Mouse (Mus musculus) frontal cortex, adult 2 months (tissue): ENCODE data around the gene Galk1. TPM values are rescaled to one million over a fixed set of nuclear protein-coding genes. Genes with fewer than 3 reads are reported as not detected.

Experiments
- DNase-seq, 2 experiments: peaks; one replicate each; pipeline ENCODE4 v3.0.0; 2022; ENCODE audit warnings: low spot score in 1 of 2; ENCODE audit errors: extremely low spot score in 1 of 2
- polyA plus RNA-seq: library from polyadenylated mRNA; depleted of rRNA; stranded (reverse); fragments of >200 nt; gene quantifications from 2 replicates; pipeline ENCODE4 v1.2.3, GENCODE M21; 2012

Galk1 gene
- polyA plus RNA-seq, 1 experiment = 19.3 TPM

DNA sequence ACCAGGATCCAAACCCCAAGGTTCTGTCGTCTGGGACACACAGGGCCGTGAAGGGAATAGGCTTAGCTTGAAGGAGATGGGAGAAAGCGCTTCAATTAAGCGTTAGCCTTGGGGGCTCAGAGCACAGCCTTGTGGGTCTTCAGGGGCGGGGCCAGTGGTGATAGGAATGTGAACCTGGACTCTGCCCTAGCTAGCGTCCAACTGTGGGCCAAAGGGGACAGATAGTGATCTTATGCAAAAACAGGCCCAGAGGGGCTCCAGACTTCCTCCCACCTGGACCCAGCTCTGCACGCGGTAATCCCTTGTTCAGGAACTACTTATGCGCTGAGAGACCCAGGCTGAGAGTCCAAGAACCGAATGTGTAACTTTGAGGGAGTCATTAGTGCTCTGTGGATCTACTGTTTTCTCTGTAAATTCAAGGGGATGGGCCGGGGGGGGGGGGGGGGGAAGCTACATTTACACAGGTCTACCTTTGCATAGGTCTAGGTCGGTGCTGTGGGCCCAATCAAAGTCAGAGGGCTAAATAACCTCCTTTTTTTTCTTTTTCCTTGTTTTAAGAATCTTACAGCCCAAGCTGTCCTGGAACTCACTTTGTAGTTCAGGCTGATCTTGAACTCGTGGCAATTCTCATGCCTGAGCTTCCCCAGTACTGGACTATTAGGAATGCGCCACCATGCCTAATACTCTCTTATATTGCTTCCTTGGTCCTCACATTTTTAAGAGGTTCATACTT is 824 bp downstream of the Galk1 start:
- DNase-seq = no peak

DNA sequence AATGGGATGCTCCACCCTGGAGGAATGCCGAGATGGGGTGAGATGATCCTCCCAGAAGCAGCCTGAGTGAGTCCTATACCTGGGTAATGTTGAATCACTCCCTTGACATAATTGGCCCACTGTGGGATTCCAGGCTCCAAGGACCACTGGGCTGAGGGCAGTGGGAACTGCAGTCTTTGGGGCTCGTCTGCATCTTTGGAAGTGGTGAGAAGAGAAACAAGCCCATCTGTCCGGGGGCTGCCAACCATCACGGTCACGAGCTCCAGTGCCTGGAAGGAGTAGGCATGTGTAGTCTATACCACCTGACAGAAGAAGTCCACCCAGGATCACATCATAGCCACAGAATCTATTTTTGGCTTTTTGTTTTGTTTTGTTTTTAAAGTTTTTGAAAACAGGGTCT is 1.6 kb downstream of the Galk1 start:
- DNase-seq = no peak

DNA sequence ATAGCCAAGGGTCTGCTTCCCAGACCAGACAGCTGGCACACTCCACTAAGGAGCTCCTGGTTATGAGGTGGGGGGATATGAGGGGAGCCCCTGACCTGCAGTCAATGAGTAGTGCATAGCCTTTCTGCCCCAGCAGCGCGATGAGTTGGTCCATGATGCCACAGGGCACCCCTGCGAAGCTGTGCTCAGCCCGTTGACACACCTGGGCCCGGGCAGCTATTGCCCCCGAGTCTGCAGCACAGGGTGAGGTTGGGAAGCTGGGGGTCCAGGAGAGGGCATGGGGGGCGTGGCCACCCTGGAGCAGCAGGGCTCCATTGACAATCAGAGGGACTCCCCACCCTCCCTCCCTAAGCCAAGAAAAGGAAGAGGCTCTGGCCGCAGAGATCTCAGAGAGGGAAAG is 2.4 kb downstream of the Galk1 start:
- DNase-seq = no peak

DNA sequence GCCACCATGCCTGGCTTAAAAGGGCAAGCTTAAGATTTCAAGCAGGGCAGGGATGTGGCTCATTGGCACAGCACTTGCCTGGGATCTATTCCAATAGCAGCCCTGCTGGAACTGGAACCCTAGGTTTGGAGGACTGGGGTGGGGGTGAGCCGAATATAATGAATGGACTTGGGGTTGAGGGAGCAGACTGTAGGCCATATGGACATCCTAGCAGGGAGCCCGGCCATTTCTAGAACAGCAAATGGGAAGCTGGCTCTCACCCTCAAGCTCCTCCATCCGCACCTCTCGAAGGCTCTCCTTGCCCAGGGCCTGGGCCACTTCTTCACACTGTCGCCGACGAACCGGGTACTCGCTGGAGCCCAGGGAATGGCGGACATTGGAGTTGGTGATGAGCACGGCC is 2.9 kb downstream of the Galk1 start:
- no peak for DNase-seq

DNA sequence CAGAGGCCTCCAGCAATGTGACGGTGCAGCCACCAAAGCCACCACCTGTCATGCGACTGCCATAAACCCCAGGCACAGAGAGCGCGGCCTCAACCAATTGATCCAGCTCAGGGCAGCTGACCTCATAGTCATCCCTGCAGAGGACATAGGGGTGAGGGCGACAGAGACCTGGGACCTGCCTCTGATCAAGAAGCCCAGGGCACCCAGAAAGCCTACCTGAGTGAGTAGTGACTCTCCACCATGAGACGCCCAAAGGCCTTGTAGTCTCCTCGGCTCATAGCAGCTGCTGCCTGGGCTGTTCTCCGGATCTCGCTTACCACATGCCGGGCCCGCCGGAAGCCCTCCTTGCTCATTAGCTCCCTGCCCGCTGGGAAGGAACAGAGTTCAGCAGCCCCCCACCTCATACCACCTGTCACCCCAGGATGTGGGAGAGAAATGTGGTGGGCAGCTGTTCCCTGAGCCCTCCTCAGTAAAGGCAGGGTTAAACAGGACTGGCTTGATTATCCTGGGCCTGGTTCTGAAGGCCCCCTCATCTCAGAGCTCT is 3.6 kb downstream of the Galk1 start:
- DNase-seq = no peak

DNA sequence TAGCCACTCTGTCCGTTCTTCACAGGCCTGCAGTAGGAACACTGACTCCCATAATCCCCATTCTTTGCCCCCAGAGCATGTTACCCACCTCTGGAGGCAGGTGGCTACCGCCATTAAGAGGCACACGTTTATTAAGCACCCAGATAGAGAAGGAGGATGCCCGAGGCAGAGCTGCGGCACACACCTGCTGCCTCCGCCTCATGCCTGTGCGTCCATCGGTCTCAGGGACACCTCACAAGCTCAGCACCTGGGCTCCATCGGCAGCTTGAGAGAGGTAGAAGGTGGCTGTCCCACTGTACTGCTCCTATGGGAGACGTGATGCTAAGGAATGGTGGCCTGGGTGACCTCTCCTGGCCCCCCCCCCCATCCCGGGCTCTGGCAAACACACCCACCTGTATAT is 4.1 kb downstream of the Galk1 start:
- DNase-seq = no peak

DNA sequence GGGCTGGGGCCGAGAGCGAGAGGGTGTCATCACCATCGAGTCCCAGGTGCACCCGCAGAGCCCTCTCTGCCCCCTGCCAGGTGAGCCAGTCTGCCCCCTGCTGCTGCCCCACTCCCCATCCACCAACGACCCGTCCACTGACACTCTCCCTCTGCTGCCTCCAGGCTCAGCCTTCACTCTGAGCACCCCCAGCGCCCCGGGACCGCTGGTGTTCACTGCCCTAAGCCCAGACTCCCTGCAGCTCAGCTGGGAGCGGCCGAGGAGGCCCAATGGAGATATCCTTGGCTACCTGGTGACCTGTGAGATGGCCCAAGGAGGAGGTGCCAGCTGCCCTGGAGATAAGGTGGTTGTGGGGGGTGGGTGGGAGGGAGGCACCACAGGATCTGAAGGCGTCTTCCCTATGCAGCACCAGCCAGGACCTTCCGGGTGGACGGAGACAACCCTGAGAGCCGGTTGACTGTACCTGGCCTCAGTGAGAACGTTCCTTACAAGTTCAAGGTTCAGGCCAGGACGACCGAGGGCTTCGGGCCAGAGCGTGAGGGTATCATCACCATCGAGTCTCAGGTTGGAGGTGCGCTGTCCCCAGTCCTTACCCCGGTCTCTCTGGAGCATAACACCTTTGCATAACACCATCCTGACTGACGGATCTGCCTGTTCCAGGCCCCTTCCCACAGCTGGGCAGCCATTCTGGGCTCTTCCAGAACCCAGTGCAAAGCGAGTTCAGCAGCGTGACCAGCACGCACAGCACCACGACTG is 5.2 kb downstream of the Galk1 start:
- no peak for DNase-seq

DNA sequence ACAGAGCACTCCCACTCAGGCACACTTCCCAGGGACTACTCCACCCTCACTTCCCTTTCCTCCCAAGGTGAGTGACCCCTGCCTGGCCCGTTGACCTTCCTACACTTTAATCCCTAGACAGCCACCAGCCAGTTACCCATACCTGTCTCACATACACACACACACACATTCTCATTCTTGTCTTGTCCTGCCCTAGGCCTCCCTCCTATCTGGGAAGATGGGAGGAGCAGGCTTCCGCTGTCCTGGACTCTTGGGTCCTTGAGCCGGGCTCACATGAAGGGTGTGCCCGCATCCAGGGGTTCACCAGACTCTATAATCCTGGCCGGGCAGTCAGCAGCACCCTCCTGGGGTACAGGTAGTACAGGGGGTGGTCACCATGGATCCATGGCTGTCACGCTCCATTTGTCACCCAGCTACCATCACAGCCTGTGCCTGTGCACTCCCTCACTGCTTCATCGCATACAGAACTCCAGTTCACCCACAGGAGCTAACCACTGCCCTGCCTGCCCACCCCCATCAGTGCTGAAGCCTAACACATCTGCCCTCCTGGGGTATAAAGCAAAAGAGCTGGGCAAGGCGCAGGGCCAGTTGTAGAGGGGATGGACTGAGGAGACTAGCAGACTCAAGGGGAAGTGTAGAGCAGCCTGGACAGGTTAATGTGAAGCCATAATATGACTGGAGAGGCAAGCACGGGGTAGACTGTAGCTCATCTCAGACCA is 6.7 kb downstream of the Galk1 start:
- DNase-seq = no peak

DNA sequence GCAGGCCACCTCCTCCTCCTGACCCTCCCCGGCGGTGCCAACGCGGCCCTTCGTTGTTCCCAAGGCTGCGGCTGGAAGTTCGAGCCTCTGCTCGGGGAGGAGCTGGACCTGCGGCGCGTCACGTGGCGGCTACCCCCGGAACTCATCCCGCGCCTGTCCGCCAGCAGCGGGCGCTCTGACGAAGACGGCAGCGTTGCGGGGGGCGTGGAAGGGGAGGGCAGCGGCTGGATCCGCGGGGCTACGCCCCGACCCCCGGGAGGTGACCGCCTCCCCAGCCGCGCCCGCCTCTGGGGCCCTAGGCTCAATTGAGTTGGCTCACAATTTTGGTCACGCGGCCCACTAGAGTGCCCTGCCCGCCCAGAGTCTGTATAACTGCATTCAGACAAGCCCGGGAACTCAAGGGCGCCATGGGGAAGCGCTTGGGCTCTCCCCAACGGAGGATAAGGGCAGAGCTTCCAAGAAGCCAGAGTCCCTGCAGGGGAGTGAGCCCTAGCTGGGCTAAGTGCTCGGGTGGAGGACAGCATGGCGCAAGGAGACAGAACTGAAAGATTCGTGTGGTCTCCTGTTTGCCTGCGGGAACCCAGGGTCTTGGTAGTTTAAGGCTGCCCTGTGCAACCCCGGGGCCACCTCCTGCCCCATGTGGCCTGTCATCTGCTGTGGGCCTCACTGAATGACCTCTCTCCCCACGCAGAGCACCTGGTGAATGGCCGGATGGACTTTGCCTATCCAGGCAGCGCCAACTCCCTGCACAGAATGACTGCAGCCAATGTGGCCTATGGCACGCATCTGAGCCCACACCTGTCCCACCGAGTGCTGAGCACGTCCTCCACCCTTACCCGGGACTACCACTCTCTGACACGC is 7.4 kb downstream of the Galk1 start:
- DNase-seq = peak in 1 of 2 experiments; percentile 61

DNA sequence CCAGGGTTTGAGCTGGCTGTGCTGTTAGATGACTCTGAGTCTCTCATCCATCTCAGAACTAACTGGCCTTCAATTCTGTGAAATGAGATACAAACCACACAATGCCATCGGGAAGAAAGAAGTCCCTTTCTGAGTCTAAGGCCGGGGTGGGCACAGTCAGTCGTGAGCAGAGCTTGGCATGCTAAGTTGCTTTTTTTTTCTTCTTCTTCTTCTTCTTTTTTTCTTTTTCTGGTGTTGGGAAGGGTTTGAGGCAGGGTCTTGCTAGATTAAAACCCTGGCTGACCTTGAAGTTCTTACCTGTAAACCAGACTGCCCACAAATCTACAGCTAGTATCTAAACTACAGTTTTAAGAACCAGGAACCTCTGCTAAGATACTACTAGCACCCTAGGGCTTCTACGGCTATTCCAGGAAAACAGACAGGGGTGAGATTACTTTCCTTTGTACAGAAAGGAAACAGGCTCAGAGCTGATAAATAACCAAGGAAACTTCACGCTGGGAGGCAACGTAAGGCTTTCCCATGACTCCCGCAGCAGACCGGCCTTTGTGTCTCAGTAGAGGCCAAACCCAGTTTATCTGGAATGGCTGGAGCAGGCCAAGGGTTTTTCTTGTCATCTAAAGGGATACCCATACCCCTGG is 8.2 kb downstream of the Galk1 start:
- DNase-seq = no peak

DNA sequence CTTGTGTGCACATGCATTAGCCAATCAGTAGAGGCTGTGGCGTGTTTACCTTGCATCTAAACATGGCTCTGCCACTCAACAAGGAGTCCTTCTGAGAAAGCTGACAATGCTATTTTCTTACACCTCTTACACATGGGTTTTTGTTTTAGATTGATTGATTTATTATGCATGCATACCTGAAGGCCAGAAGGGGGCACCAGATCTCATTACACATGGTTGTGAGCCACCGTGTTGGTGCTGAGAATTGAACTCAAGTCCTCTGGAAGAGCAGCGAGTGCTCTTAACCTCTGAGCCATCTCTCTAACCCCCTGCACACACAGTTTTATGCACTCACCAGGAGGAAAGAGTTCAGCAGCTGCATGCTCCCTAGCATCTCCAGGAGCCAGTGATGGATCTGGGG is 9.6 kb downstream of the Galk1 start:
- DNase-seq = no peak

DNA sequence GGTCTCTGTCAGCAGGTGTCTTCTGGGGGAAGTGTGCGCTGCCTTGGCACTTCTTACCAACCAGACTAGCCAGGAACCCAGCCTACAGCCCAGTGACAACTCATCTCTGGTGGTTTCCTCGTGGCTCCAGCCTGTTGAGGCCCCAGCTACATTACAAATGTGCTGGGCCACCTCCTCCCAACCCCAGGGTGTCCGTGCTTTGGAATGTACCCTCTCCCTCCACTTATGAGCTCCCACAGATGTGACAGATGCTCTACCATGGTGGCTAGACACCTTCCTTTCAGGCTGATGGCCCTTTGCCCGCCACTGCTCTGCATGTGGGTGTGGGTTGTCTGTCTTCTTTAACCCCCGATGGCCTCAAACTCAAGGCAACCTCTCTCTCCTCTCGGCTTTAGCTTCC is 10.8 kb downstream of the Galk1 start:
- DNase-seq = no peak

DNA sequence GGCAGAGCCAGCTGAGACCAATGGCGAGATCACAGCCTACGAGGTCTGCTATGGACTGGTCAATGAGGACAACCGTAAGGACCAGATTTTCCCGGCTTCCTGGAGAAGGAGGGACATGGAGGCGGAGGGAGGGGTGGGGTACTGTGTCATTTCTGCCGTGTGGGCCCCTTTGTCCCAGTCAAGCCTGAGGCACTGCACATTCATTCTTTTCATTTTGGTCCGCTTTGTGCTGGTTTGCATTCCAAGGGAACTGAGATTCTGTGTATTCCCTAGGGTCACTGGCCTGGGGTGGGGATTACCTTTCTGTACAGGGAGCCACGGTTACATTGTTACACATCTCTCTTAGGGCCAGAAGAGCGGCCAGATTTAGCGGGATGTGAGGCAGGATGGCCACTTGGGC is 11.9 kb downstream of the Galk1 start:
- DNase-seq = no peak

DNA sequence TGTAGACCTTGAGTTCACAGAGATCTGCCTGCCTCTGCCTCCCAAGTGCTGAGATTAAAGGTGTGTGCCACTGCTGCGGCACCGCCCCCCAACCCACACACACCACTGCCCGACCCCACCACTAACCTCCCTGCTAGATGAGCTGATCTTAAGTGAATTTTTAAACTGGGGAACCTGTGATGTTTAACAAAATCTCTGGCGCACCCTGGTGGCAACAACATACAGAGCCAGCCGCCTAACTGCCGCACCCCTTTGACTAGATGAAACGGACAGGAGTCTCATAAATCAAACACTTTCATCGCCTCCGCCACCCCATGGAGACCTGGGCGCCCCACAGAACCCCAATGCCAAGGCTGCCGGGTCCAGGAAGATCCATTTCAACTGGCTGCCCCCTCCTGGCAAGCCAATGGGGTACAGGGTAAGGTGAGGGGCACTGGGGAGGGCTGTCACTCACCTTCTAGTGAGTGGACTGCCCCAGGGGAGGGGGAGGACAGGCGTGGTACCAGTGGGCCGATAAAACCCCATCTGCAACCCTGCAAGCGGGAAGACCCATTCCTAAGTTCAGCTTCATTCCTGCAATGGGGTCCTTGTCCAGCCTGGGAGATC is 12.9 kb downstream of the Galk1 start:
- peak; percentile 41 to 88 for DNase-seq

DNA sequence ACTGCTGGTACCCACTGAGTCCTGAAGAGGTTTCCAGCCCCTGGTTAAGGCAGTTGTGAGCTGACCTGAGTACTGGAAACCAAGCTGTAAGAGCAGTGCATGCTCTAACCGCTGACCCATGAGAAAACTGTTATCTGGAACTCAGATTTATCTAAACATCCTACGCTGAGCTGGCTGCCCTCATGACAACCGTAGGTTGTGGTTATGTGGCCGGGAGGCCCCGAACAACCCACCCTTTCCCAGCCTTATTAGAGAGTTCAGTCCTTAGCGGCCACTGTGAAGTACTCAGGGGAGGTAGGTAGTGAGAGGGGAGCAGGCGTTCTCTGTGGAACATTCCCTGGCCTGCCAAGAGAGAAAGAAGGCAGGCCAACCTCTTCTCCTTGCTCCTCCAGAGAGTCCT is 13.5 kb downstream of the Galk1 start:
- DNase-seq = no peak

DNA sequence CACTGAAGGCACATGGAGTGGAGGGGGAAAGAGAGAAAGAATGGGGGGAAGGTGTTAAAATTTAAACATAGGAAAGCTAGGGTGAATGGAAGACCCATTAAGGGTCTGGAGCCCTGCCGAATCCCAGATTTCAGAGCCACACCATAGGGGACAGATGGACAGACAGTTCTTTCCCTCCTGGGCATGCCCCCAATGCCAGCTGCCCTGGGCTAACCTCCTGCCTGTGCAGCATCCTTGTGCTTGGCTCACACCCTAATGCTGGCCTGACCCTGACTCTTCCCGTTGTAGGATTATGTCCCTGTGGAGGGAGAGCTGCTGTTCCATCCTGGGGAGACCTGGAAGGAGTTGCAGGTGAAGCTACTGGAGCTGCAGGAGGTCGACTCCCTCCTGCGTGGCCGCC is 14.9 kb downstream of the Galk1 start:
- no peak for DNase-seq

DNA sequence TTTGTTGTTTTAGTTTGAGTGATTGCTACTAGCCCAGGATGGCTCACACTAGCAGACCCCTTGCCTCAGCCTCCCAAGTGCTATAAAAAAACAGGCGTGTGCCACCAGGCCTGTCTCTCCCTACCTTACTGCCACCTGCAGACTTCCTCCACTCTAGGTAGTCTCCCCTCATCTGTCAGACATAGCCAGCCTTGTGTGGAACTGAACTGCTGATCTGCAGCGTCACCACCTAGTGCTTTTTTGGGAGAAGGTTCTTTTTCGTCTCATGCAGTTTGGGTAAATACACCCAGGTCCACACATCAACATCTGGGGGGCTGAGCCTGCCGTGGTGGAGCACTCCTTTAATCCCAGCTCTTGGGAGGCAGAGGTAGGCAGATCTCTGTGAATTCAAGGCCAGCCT is 15.5 kb downstream of the Galk1 start:
- no peak for DNase-seq

DNA sequence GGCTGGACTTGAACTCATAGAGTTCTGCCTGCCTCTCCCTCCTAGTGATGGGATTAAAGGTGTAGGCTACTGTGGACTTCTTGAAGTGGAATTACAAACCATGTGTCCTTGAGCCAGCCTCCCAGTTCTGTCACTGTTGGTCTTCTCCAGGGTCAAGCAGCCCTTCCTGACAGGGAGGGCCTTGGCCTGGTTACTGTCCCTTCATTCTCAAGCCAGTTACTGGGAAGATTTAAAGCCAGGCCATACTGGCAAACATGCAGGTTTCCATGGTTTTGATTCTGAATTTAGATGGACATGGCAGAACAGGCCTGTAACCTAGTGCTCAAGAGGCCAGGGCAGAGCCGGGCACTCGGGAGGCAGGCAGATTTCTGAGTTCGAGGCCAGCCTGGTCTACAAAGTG is 17.3 kb downstream of the Galk1 start:
- no peak for DNase-seq

DNA sequence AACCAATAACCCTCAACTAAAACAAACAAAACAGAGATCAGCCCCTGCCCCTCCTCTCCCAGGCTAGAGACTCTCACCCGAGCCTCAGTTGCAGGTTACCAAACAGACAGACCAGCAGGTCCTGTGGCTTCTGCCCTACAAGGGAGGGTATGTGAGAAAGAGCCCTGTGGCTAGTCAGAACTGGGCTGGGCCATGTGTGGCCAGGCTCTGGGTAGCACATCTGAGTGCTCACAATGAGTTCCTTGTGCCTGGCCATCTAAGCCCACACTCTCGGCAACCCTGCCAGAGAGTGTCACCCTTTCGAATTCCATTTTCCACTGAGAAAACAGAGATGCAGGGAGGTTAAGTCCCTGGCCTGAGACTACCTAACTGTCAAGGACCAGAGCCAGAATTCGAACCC is 20.4 kb downstream of the Galk1 start:
- DNase-seq = no peak

DNA sequence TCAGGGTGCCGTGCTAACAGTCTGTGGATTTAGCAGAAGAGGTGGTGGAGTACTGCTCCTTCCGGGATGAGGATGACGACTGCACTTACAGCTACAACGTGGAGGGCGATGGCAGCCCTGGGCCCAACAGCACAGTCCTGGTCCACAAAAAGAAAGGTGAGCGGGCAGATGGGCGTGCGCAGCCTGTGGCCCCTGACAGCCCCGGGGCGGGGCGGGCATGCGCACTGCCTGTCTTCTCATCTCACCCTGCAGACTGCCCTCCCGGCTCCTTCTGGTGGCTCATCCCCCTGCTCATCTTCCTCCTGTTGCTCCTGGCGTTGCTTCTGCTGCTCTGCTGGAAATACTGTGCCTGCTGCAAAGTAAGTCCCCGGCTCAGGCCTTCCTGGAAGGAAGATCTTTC is 22.8 kb downstream of the Galk1 start:
- no peak for DNase-seq
